Mouse (Mus musculus): ENCODE results near the gene Tm7sf3.

DNA sequence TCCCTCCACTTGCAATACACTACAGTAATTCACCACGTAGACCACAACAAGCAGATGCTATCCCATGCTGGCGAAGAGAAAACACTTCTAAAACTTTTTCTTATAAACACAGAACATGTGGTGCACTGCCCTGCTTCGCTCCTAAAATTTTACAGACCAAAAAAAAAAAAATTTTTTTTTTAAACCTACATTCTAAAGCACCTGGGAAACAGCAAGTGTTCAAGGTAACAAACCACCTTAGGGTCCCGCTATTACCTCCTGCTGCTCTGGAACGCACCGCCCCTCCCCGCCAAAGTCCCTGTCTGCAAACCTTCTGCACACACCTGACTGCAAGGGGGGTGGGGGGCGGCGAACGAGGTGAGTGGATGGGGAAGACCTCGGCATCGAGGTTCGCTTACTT lies 65.7 kb downstream of the Tm7sf3 start, which contains the start of gene Fgfr1op2:
- no peak for TF ChIP-seq POLR2A (IDR thresholded peaks at IDR 0.05; ENCODE audit: borderline replicate concordance, extremely low read depth, insufficient read depth, insufficient read length, poor library complexity, severe bottlenecking)
- TF ChIP-seq CTCF (IDR thresholded peaks at IDR 0.05; ENCODE audit: borderline replicate concordance, extremely low read depth, insufficient read depth, insufficient read length), result no peak
